Mouse (Mus musculus) stomach, embryonic 16.5 days (tissue): Measurements from ENCODE around the gene Ccdc154. TPM values are rescaled to one million over a fixed set of nuclear protein-coding genes. Genes with fewer than 3 reads are reported as not detected.
A peak's percentile ranks its signal among the peaks of the same experiment; 100 is the strongest.

Experiments used
- ATAC-seq: fragments of 200-750 bp; cut with Nextera tagmentation; 2 replicates; pipeline ENCODE4 v1.8.0; 2017; ENCODE audit warnings: moderate number of reproducible peaks, moderate TSS enrichment; ENCODE audit not compliant: insufficient read depth, low FRiP score
- H3K27ac ChIP-seq: fragments of 300-500 bp; sonication (generic); 2 replicates; pipeline ENCODE4 v1.5.1; 2014; ENCODE audit warnings: low read length
- H3K27me3 ChIP-seq: fragments of 300-500 bp; sonication (generic); 2 replicates; pipeline ENCODE4 v1.6.1; 2014; ENCODE audit warnings: low read length, control low read depth, mixed read lengths; ENCODE audit not compliant: control insufficient read depth, insufficient read depth
- H3K36me3 ChIP-seq: fragments of 300-500 bp; sonication (generic); 2 replicates; pipeline ENCODE4 v1.6.1; 2014; ENCODE audit warnings: low read length; ENCODE audit not compliant: control insufficient read depth, insufficient read depth
- H3K4me1 ChIP-seq: fragments of 300-500 bp; sonication (generic); 2 replicates; pipeline ENCODE4 v1.6.1; 2014; ENCODE audit warnings: low read length, control low read depth, mixed read lengths; ENCODE audit not compliant: control insufficient read depth, insufficient read depth
- H3K4me2 ChIP-seq: fragments of 300-500 bp; sonication (generic); 2 replicates; pipeline ENCODE4 v1.6.1; 2014; ENCODE audit warnings: low read depth, low read length, mixed read lengths
- H3K4me3 ChIP-seq: fragments of 300-500 bp; sonication (generic); replicated peaks from 2 replicates; pipeline ENCODE4 v1.5.1; 2014; ENCODE audit warnings: mild to moderate bottlenecking, low read length
- H3K9ac ChIP-seq: fragments of 300-500 bp; sonication (generic); 2 replicates; pipeline ENCODE4 v1.6.1; 2014; ENCODE audit warnings: low read length
- H3K9me3 ChIP-seq: fragments of 300-500 bp; sonication (generic); replicated peaks from 2 replicates; pipeline ENCODE4 v1.6.1; 2016; ENCODE audit warnings: low read length, control low read depth; ENCODE audit not compliant: control insufficient read depth
- WGBS: fragments of 180-500 bp; shearing (Covaris S2); extraction: QIAGEN DNeasy Blood & Tissue Kit; methylation state at CpG from one replicate; pipeline ENCODE4 v1.1.7; 2014; 5-methylcytosine and 5-hydroxymethylcytosine counted together
- polyA plus RNA-seq: library from polyadenylated mRNA; unstranded; fragments of >200 nt; fragmentation: Nextera tagmentation; extraction: Ambion mirVana; gene quantifications from 2 replicates; pipeline ENCODE4 v1.2.1, GENCODE M21; 2015

The Ccdc154 gene
- polyA plus RNA-seq, 1 experiment from 2014 or later: 0.79 TPM

- ATAC-seq: no peak
- Histone ChIP-seq H3K4me3 (no peak overlapping the region), H3K9me3 (no peaks in the 10 kb centered on the region), H3K27ac (no peak overlapping the region), H3K4me2 (no peak overlapping the region), H3K36me3 (no peaks in the 10 kb centered on the region), H3K27me3 (no peaks in the 10 kb centered on the region), H3K4me1 (peaks cover 8% of the 10 kb centered on the region), H3K9ac (no peak overlapping the region)
- WGBS: 81% methylated on average over 1 of the region's 1 CpGs
Observed at GRCm38 (mm10) chr17:25130060-25130459, 32.2 kb upstream of the Ccdc154 start.

GRCm38 (mm10) chr17:25133275-25133698, 29.0 kb upstream of the Ccdc154 start, which contains the start of gene Clcn7:
TSS of gene Clcn7 (plus strand) at chr17:25133391.
- Histone ChIP-seq H3K4me1 (peaks cover 8% of the 10 kb centered on the region), H3K4me2 (peak within 1 kb of the TSS; percentile 79)

GRCm38 (mm10) chr17:25135622-25136021, 26.6 kb upstream of the Ccdc154 start:
- Histone ChIP-seq H3K9ac (no peak overlapping the region), H3K36me3 (no peaks in the 10 kb centered on the region), H3K4me2 (no peak overlapping the region), H3K4me1 (peaks cover 8% of the 10 kb centered on the region), H3K27ac (no peak overlapping the region), H3K9me3 (no peaks in the 10 kb centered on the region), H3K4me3 (no peak overlapping the region), H3K27me3 (no peaks in the 10 kb centered on the region)
- no peak for ATAC-seq
- 84% methylated on average over 6 of the region's 6 CpGs for WGBS

More at GRCm38 (mm10) chr17:25133275-25133698, 29.0 kb upstream of the Ccdc154 start, which contains the start of gene Clcn7:
- peak within 1 kb of the TSS; percentile 81 for H3K4me3 ChIP-seq
- H3K27me3 ChIP-seq: no peaks in the 10 kb centered on the region
- under 1% methylated on average over 40 of the region's 40 CpGs for WGBS
- H3K27ac ChIP-seq: no peak within 1 kb of the TSS
- no peaks in the 10 kb centered on the region for H3K36me3 ChIP-seq
- ATAC-seq: peak; percentile 96
- peak within 1 kb of the TSS; percentile 82 for H3K9ac ChIP-seq
- H3K9me3 ChIP-seq: no peaks in the 10 kb centered on the region

DNA sequence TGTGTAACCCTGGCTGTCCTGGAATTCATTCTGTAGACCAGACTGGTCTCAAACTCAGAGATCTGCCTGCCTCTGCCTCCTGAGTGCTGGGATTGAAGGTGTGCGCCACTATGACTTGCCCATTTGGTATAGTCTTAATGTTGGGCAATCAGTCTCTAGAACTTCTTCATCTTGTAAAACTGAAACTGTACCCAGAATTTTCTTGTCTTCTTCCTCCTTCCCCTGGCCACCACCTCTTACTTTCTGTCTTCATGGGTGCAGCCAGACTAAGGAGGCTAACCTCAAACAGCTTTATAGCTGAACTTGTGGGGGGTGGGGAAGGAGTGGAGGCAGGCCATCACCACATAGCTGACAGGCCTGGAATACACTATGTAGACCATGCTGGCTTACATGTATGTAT, 23.5 kb upstream of the Ccdc154 start:
- Histone ChIP-seq H3K4me2 (no peak overlapping the region), H3K27me3 (no peaks in the 10 kb centered on the region), H3K4me1 (peaks cover 7% of the 10 kb centered on the region), H3K9me3 (no peaks in the 10 kb centered on the region), H3K4me3 (no peak overlapping the region), H3K27ac (no peak overlapping the region), H3K36me3 (no peaks in the 10 kb centered on the region), H3K9ac (no peak overlapping the region)
- WGBS: 83% methylated on average over 1 of the region's 1 CpGs
- no peak for ATAC-seq

- H3K9ac ChIP-seq: no peak overlapping the region
- no peak overlapping the region for H3K4me3 ChIP-seq
- no peak overlapping the region for H3K4me2 ChIP-seq
- no peak for ATAC-seq
- H3K9me3 ChIP-seq: no peaks in the 10 kb centered on the region
- H3K27me3 ChIP-seq: no peaks in the 10 kb centered on the region
- no peak overlapping the region for H3K27ac ChIP-seq
- no peaks in the 10 kb centered on the region for H3K4me1 ChIP-seq
- 62% methylated on average over 4 of the region's 4 CpGs for WGBS
- H3K36me3 ChIP-seq: no peaks in the 10 kb centered on the region
Observed at GRCm38 (mm10) chr17:25139960-25140359, 22.3 kb upstream of the Ccdc154 start.

DNA sequence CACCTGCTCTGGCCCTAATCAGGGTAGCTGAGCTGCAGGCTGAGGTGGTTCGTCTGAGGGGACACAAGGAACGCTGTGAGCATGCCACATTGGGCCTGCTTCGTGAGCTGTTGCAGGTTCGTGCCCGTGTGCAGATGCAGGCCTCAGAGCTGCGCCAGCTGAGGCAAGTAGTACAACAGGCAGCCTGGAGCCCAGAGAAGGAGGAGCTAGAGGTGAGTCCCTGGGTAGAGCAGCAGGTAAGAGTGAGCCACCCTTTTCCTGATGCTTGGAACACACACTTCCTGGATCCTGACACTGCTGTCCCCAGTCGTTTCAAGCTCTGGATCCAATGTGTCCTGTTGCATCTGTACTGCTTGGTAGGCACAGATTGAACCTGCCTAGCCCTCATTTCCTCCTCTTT, 1.1 kb downstream of the Ccdc154 start:
- Histone ChIP-seq H3K9me3 (no peaks in the 10 kb centered on the region), H3K4me1 (peaks cover 5% of the 10 kb centered on the region; the same call in 1 of the 2 replicates), H3K9ac (no peak overlapping the region; the same call in 1 of the 2 replicates), H3K36me3 (peaks cover 4% of the 10 kb centered on the region; the same call in 1 of the 2 replicates), H3K4me2 (no peak overlapping the region), H3K27me3 (no peaks in the 10 kb centered on the region), H3K4me3 (no peak overlapping the region), H3K27ac (0 out of 2 replicates have a peak overlapping the region, but pooled peaks have one; percentile 1)
- WGBS: 65% methylated on average over 7 of the region's 7 CpGs
- ATAC-seq: peak; percentile 52; the same call in 1 of the 2 replicates

DNA sequence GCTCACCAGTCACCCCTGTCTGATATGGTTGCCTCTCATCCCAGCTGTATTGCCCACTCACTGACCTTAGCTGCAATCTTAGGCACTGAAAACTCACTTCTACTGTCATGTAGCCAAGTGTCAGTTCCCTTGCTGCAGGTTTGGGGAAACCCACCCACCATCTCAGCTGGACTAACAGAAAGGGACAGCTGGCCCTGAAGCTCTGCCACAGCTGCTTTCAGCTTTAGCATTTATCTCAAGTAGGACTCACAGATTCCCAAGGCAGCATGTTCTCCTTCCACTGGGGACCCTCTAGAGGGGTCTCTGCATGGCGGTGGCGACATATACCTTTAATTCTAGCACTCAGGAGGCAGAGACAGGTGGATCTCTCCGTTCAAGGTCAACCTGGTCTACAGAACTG, 2.5 kb downstream of the Ccdc154 start:
- whole genome bisulfite sequencing: 80% methylated on average over 3 of the region's 3 CpGs
- H3K36me3 ChIP-seq: peaks cover 3% of the 10 kb centered on the region; the same call in 1 of the 2 replicates
- ATAC-seq: no peak
- no peak overlapping the region for H3K4me3 ChIP-seq
- H3K9me3 ChIP-seq: no peaks in the 10 kb centered on the region
- no peak overlapping the region for H3K9ac ChIP-seq
- H3K4me2 ChIP-seq: no peak overlapping the region
- peaks cover 5% of the 10 kb centered on the region; the same call in 1 of the 2 replicates for H3K4me1 ChIP-seq
- no peaks in the 10 kb centered on the region for H3K27me3 ChIP-seq
- H3K27ac ChIP-seq: no peak overlapping the region

GRCm38 (mm10) chr17:25165970-25166671, 3.9 kb downstream of the Ccdc154 start:
- ATAC-seq: no peak
- WGBS: 32% methylated on average over 6 of the region's 6 CpGs

GRCm38 (mm10) chr17:25169706-25170105, 7.4 kb downstream of the Ccdc154 start:
- Histone ChIP-seq H3K27ac (no peak overlapping the region), H3K27me3 (no peaks in the 10 kb centered on the region), H3K4me3 (no peak overlapping the region), H3K9ac (no peak overlapping the region), H3K4me2 (no peak overlapping the region), H3K9me3 (no peaks in the 10 kb centered on the region), H3K36me3 (no peaks in the 10 kb centered on the region), H3K4me1 (peaks cover 5% of the 10 kb centered on the region; the same call in 1 of the 2 replicates)
- 93% methylated on average over 2 of the region's 2 CpGs for WGBS
- no peak for ATAC-seq

More at GRCm38 (mm10) chr17:25165970-25166671, 3.9 kb downstream of the Ccdc154 start:
- no peak overlapping the region; the same call in 1 of the 2 replicates for H3K9ac ChIP-seq
- H3K4me1 ChIP-seq: peaks cover 5% of the 10 kb centered on the region; the same call in 1 of the 2 replicates
- no peak overlapping the region for H3K4me2 ChIP-seq
- H3K27ac ChIP-seq: no peak overlapping the region
- H3K4me3 ChIP-seq: no peak overlapping the region
- H3K27me3 ChIP-seq: no peaks in the 10 kb centered on the region
- no peaks in the 10 kb centered on the region for H3K9me3 ChIP-seq
- H3K36me3 ChIP-seq: no peaks in the 10 kb centered on the region
